Mouse (Mus musculus) thymus, adult 2 months (tissue): Measurements from ENCODE around the gene Polr1d.

Experiments used
- CTCF ChIP-seq: fragments of 200-500 bp; IDR thresholded peaks from 2 replicates; pipeline ENCODE4 v1.5.1; 2012; ENCODE audit warnings: mild to moderate bottlenecking, control low read depth, low read length, moderate library complexity, borderline replicate concordance; ENCODE audit not compliant: control insufficient read depth, poor library complexity, insufficient read depth; ENCODE audit errors: extremely low read depth
- POLR2A ChIP-seq: fragments of 200-500 bp; IDR thresholded peaks from 2 replicates; pipeline ENCODE4 v1.6.1; 2012; ENCODE audit warnings: mild to moderate bottlenecking, low read length, control low read depth, moderate library complexity; ENCODE audit not compliant: control insufficient read depth, poor library complexity, insufficient read depth; ENCODE audit errors: extremely low read depth

DNA sequence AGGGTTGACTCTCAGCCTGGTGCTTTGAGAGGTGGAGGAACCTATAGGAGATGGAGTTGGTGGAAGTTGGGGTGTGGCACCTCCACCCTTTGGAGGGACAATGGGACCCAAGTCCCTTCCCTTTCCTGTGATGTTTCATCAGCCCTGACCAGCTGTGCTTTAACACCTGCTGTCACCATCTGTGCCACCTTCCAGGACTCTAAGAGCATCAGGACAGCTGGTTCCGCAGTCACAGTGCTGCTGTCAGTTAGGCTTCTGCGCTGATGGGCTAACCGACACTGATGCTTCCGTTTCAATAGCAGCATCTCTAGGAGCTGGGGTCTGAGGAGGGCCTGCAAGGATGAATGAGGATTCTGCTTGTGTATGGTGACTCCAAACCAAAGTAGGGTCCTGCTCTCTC, 19.7 kb downstream of the Polr1d start:
- TF ChIP-seq POLR2A (no peak), CTCF (no peak)
